Mouse (Mus musculus): Measurements from ENCODE around the gene Mr1. TPM values are rescaled to one million over a fixed set of nuclear protein-coding genes. Genes with fewer than 3 reads are reported as not detected.

Gene Mr1
- polyA plus RNA-seq, 1 experiment: 3.9 TPM

DNA sequence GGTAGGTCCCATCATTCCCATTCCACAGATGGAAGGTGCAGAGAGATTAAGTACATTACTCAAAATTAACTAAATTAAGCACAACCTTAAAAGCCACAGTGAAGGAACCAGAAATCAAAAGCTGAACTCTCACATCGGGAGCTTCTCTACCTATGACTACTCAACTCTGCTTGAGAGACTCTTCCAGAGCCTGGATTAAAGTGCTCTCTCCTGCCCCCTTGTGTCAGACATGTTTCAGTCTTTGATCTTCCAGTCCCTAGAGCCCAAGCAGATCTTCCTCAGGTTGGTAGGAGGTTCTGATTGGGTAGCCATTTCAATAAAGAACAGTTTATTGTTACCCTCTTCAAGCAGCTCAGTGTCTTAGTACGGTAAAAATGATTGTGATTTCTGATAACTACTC is 6.5 kb downstream of the Mr1 start:
- Histone ChIP-seq H3K79me2 (ENCODE audit: control insufficient read depth, insufficient read depth) (no peaks in the 10 kb centered on the region), H3K4me3 (no peak overlapping the region), H3ac (ENCODE audit: control insufficient read depth, insufficient read length) (no peak overlapping the region), H3K36me3 (ENCODE audit: control insufficient read depth, insufficient read depth) (no peaks in the 10 kb centered on the region), H3K27me3 (ENCODE audit: control insufficient read depth, insufficient read depth, insufficient read length) (no peaks in the 10 kb centered on the region), H3K4me2 (ENCODE audit: low read depth) (no peak overlapping the region)
- TF ChIP-seq MYOD1 (IDR thresholded peaks at IDR 0.05; ENCODE audit: control insufficient read depth in 1 of 3, insufficient read length in 2 of 3, low read depth in 2 of 3): no peak
- no peak for TF ChIP-seq MYOG (IDR thresholded peaks at IDR 0.05; ENCODE audit: control insufficient read depth in 1 of 3, insufficient read depth in 1 of 3, insufficient read length in 2 of 3, low read depth in 2 of 3)
- no peak for TF ChIP-seq TCF12 (IDR thresholded peaks at IDR 0.05; ENCODE audit: insufficient read depth, poor library complexity, severe bottlenecking)
- no peak for TF ChIP-seq REST (IDR thresholded peaks at IDR 0.05; ENCODE audit: insufficient read depth, insufficient read length)
- TF ChIP-seq E2F4 (IDR thresholded peaks at IDR 0.05; ENCODE audit: insufficient read depth): no peak
- TF ChIP-seq CEBPB (IDR thresholded peaks at IDR 0.05; ENCODE audit: insufficient read depth, poor library complexity, severe bottlenecking): no peak
- no peak for TF ChIP-seq TCF3 (IDR thresholded peaks at IDR 0.05; ENCODE audit: insufficient read length, low read depth)
- no peak for TF ChIP-seq USF1 (IDR thresholded peaks at IDR 0.05; ENCODE audit: low read depth)
- TF ChIP-seq MAX (IDR thresholded peaks at IDR 0.05; ENCODE audit: low read depth): no peak
- TF ChIP-seq POLR2AphosphoS2 (IDR thresholded peaks at IDR 0.05; ENCODE audit: insufficient read length, low read depth): no peak
- TF ChIP-seq POLR2A (IDR thresholded peaks at IDR 0.05; ENCODE audit: insufficient read length, low read depth): no peak
- no peak for TF ChIP-seq SRF (IDR thresholded peaks at IDR 0.05; ENCODE audit: control insufficient read depth, insufficient read length, low read depth)

DNA sequence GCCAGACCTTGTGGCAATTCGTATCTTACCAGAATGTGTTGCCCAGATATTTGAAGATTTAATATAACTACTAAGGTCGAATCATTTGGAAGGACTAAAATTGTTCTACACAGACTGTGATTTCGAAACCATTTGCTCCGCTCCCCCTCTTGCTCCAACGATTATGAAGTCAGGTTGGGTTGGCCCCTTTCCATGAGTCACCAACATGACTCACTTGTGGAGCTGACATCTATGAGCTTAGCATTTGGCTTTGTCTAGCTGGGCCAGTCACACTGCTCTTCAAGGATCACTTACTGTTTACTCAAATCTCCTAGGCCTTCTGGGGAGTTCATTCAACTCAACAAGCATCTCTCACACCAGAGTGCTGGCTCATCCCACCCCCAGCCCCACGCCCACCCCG is 7.8 kb downstream of the Mr1 start:
- Histone ChIP-seq H3K27me3 (ENCODE audit: control insufficient read depth, insufficient read depth, insufficient read length) (no peaks in the 10 kb centered on the region), H3K79me2 (ENCODE audit: control insufficient read depth, insufficient read depth) (no peaks in the 10 kb centered on the region), H3K4me3 (no peak overlapping the region), H3K4me2 (ENCODE audit: low read depth) (peak overlapping the region; percentile 65), H3K36me3 (ENCODE audit: control insufficient read depth, insufficient read depth) (no peaks in the 10 kb centered on the region), H3ac (ENCODE audit: control insufficient read depth, insufficient read length) (no peak overlapping the region)
- TF ChIP-seq CEBPB (IDR thresholded peaks at IDR 0.05; ENCODE audit: insufficient read depth, poor library complexity, severe bottlenecking): peak; percentile 84
- no peak for TF ChIP-seq USF1 (IDR thresholded peaks at IDR 0.05; ENCODE audit: low read depth)

DNA sequence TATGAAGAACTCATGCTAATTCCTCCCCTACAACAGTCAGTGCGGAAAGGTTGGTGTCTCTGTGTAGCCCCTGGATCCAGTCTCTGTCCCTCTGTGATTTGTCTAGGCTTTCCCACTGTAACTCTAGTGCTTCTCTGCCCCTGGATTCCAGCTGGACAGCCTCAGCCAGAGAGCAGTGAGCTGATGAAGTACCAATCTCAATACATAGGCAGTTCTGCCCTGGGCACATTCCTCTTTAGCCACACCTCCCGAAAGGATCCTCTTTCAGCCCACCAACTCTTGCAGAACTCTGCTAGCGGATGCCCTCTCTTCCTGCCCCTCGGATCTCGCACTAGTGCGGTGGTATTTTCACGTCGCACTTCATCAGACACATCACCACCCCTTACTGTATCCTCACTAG is 11.7 kb downstream of the Mr1 start:
- Histone ChIP-seq H3ac (ENCODE audit: control insufficient read depth, insufficient read length) (no peak overlapping the region), H3K4me3 (no peak overlapping the region), H3K27me3 (ENCODE audit: control insufficient read depth, insufficient read depth, insufficient read length) (no peaks in the 10 kb centered on the region), H3K79me2 (ENCODE audit: control insufficient read depth, insufficient read depth) (no peaks in the 10 kb centered on the region), H3K4me2 (ENCODE audit: low read depth) (no peak overlapping the region), H3K36me3 (ENCODE audit: control insufficient read depth, insufficient read depth) (no peaks in the 10 kb centered on the region)
- TF ChIP-seq REST (IDR thresholded peaks at IDR 0.05; ENCODE audit: insufficient read depth, insufficient read length) (no peak), E2F4 (IDR thresholded peaks at IDR 0.05; ENCODE audit: insufficient read depth) (no peak), SRF (IDR thresholded peaks at IDR 0.05; ENCODE audit: control insufficient read depth, insufficient read length, low read depth) (no peak), USF1 (IDR thresholded peaks at IDR 0.05; ENCODE audit: low read depth) (no peak), MAX (IDR thresholded peaks at IDR 0.05; ENCODE audit: low read depth) (no peak), POLR2A (IDR thresholded peaks at IDR 0.05; ENCODE audit: insufficient read length, low read depth) (no peak), TCF12 (IDR thresholded peaks at IDR 0.05; ENCODE audit: insufficient read depth, poor library complexity, severe bottlenecking) (no peak), MYOG (IDR thresholded peaks at IDR 0.05; ENCODE audit: control insufficient read depth in 1 of 3, insufficient read depth in 1 of 3, insufficient read length in 2 of 3, low read depth in 2 of 3) (no peak), CEBPB (IDR thresholded peaks at IDR 0.05; ENCODE audit: insufficient read depth, poor library complexity, severe bottlenecking) (no peak), TCF3 (IDR thresholded peaks at IDR 0.05; ENCODE audit: insufficient read length, low read depth) (no peak), MYOD1 (IDR thresholded peaks at IDR 0.05; ENCODE audit: control insufficient read depth in 1 of 3, insufficient read length in 2 of 3, low read depth in 2 of 3) (no peak), POLR2AphosphoS2 (IDR thresholded peaks at IDR 0.05; ENCODE audit: insufficient read length, low read depth) (no peak)

DNA sequence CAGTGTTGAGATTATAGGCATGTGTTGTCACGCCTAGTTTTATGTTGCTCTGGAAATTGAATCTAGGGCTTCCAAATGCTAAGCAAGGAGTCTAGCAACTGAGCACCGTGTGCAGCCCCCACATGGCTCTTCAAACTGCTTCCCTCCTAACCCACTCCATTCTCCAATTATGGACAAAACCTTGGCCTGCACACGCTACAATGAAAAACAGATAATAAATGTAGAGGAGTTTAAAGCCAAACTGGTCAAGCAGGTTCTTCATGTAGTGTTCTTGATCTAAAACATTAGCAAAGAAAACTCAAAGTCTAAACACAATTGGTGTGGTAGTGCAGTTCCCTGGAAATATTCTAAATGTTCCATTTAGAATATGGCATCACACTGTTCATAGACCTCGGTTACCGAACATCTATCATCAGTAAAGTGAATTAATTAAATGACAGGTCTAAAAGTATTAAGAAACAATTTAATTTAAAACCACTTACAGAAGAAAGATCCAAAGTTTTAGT is 19.1 kb downstream of the Mr1 start:
- Histone ChIP-seq H3K36me3 (ENCODE audit: control insufficient read depth, insufficient read depth) (no peaks in the 10 kb centered on the region), H3K4me2 (ENCODE audit: low read depth) (no peak overlapping the region), H3K79me2 (ENCODE audit: control insufficient read depth, insufficient read depth) (no peaks in the 10 kb centered on the region), H3K4me3 (no peak overlapping the region), H3ac (ENCODE audit: control insufficient read depth, insufficient read length) (no peak overlapping the region), H3K27me3 (ENCODE audit: control insufficient read depth, insufficient read depth, insufficient read length) (no peaks in the 10 kb centered on the region)
- no peak for TF ChIP-seq SRF (IDR thresholded peaks at IDR 0.05; ENCODE audit: control insufficient read depth, insufficient read length, low read depth)
- no peak for TF ChIP-seq MYOG (IDR thresholded peaks at IDR 0.05; ENCODE audit: control insufficient read depth in 1 of 3, insufficient read depth in 1 of 3, insufficient read length in 2 of 3, low read depth in 2 of 3)
- TF ChIP-seq TCF3 (IDR thresholded peaks at IDR 0.05; ENCODE audit: insufficient read length, low read depth): no peak
- TF ChIP-seq USF1 (IDR thresholded peaks at IDR 0.05; ENCODE audit: low read depth): no peak
- no peak for TF ChIP-seq E2F4 (IDR thresholded peaks at IDR 0.05; ENCODE audit: insufficient read depth)
- no peak for TF ChIP-seq MAX (IDR thresholded peaks at IDR 0.05; ENCODE audit: low read depth)
- TF ChIP-seq POLR2AphosphoS2 (IDR thresholded peaks at IDR 0.05; ENCODE audit: insufficient read length, low read depth): no peak
- no peak for TF ChIP-seq CEBPB (IDR thresholded peaks at IDR 0.05; ENCODE audit: insufficient read depth, poor library complexity, severe bottlenecking)
- TF ChIP-seq POLR2A (IDR thresholded peaks at IDR 0.05; ENCODE audit: insufficient read length, low read depth): no peak
- TF ChIP-seq TCF12 (IDR thresholded peaks at IDR 0.05; ENCODE audit: insufficient read depth, poor library complexity, severe bottlenecking): no peak
- TF ChIP-seq REST (IDR thresholded peaks at IDR 0.05; ENCODE audit: insufficient read depth, insufficient read length): no peak
- no peak for TF ChIP-seq MYOD1 (IDR thresholded peaks at IDR 0.05; ENCODE audit: control insufficient read depth in 1 of 3, insufficient read length in 2 of 3, low read depth in 2 of 3)

DNA sequence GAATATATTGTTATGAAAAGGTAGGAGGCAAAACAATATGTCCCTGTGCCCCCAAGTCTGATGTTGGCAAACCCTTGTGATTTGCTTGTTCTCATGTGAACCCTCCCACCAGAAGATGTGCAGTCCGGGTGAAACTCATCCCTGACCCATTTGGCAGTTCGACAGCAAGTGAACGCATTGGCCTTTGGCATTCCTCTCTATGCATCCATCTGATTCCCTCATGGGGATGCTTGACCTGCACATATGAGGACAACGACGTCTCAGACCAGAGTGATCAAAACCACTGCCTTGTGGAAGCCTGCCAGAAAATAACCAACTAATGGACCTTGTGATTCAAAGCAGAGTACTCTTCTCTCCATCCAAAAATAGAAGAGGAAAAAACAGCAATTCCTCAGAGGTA is 19.9 kb downstream of the Mr1 start:
- no peak for TF ChIP-seq REST (IDR thresholded peaks at IDR 0.05; ENCODE audit: insufficient read depth, insufficient read length)
- no peak for TF ChIP-seq TCF12 (IDR thresholded peaks at IDR 0.05; ENCODE audit: insufficient read depth, poor library complexity, severe bottlenecking)
- no peak for TF ChIP-seq USF1 (IDR thresholded peaks at IDR 0.05; ENCODE audit: low read depth)
- TF ChIP-seq MYOD1 (IDR thresholded peaks at IDR 0.05; ENCODE audit: control insufficient read depth in 1 of 3, insufficient read length in 2 of 3, low read depth in 2 of 3): no peak
- TF ChIP-seq SRF (IDR thresholded peaks at IDR 0.05; ENCODE audit: control insufficient read depth, insufficient read length, low read depth): no peak
- no peak for TF ChIP-seq MAX (IDR thresholded peaks at IDR 0.05; ENCODE audit: low read depth)
- no peak for TF ChIP-seq POLR2A (IDR thresholded peaks at IDR 0.05; ENCODE audit: insufficient read length, low read depth)
- no peak for TF ChIP-seq MYOG (IDR thresholded peaks at IDR 0.05; ENCODE audit: control insufficient read depth in 1 of 3, insufficient read depth in 1 of 3, insufficient read length in 2 of 3, low read depth in 2 of 3)
- TF ChIP-seq CEBPB (IDR thresholded peaks at IDR 0.05; ENCODE audit: insufficient read depth, poor library complexity, severe bottlenecking): no peak
- no peak for TF ChIP-seq E2F4 (IDR thresholded peaks at IDR 0.05; ENCODE audit: insufficient read depth)
- TF ChIP-seq TCF3 (IDR thresholded peaks at IDR 0.05; ENCODE audit: insufficient read length, low read depth): no peak
- TF ChIP-seq POLR2AphosphoS2 (IDR thresholded peaks at IDR 0.05; ENCODE audit: insufficient read length, low read depth): no peak
- H3K79me2 ChIP-seq (ENCODE audit: control insufficient read depth, insufficient read depth): no peaks in the 10 kb centered on the region
- H3ac ChIP-seq (ENCODE audit: control insufficient read depth, insufficient read length): no peak overlapping the region
- H3K27me3 ChIP-seq (ENCODE audit: control insufficient read depth, insufficient read depth, insufficient read length): no peaks in the 10 kb centered on the region
- no peaks in the 10 kb centered on the region for H3K36me3 ChIP-seq (ENCODE audit: control insufficient read depth, insufficient read depth)
- H3K4me3 ChIP-seq: no peak overlapping the region
- H3K4me2 ChIP-seq (ENCODE audit: low read depth): no peak overlapping the region
